Mouse (Mus musculus) ES-E14 (cell line): ENCODE measurements around the gene Asic4. TPM values are rescaled to one million over a fixed set of nuclear protein-coding genes. Genes with fewer than 3 reads are reported as not detected.
A peak's percentile ranks its signal among the peaks of the same experiment; 100 is the strongest.

ENCODE experiments used
- DNase-seq: peaks from one replicate; pipeline ENCODE4 v3.0.0-alpha.2; 2013; ENCODE audit warnings: low read depth, low spot score
- H3K27ac ChIP-seq: 2 replicates; pipeline ENCODE4 v1.5.1; 2012; ENCODE audit warnings: low read depth, mild to moderate bottlenecking, low read length, moderate library complexity, mixed read lengths; ENCODE audit not compliant: poor library complexity, insufficient read depth, severe bottlenecking
- H3K36me3 ChIP-seq: 2 replicates; pipeline ENCODE4 v1.6.1; 2012; ENCODE audit warnings: mild to moderate bottlenecking, low read length, moderate library complexity, mixed read lengths; ENCODE audit not compliant: control insufficient read depth, poor library complexity, insufficient read depth, severe bottlenecking
- H3K4me1 ChIP-seq, 2 experiments: fragments of 150-350 bp in 1 of 2; sonication (generic) in 1 of 2; 2 replicates each; pipeline ENCODE4 v1.6.1; 2012; ENCODE audit warnings: low read length in 2 of 2, mild to moderate bottlenecking in 1 of 2, mixed read lengths in 1 of 2; ENCODE audit not compliant: control insufficient read depth in 2 of 2, insufficient read depth in 2 of 2, poor library complexity in 1 of 2
- H3K4me3 ChIP-seq, 2 experiments: fragments of 150-350 bp in 1 of 2; sonication (generic) in 1 of 2; 2 replicates each; pipeline ENCODE4 v1.5.1; 2012; ENCODE audit warnings: low read length in 2 of 2, low read depth in 1 of 2, mild to moderate bottlenecking in 1 of 2, mixed read lengths in 1 of 2; ENCODE audit not compliant: insufficient read depth in 1 of 2, poor library complexity in 1 of 2, severe bottlenecking in 1 of 2
- H3K9ac ChIP-seq: 2 replicates; pipeline ENCODE4 v1.6.1; 2012; ENCODE audit warnings: low read depth, mild to moderate bottlenecking, low read length, mixed read lengths; ENCODE audit not compliant: poor library complexity, insufficient read depth, severe bottlenecking
- H3K9me3 ChIP-seq: fragments of 150-350 bp; sonication (generic); 2 replicates; pipeline ENCODE4 v1.6.1; 2012; ENCODE audit warnings: low read depth, mild to moderate bottlenecking, low read length; ENCODE audit not compliant: control insufficient read depth, insufficient read depth
- CHD2 ChIP-seq: IDR thresholded peaks from 2 replicates; pipeline ENCODE4 v1.6.1; 2014; ENCODE audit warnings: mild to moderate bottlenecking, low read depth, low read length, inconsistent platforms
- HCFC1 ChIP-seq: IDR thresholded peaks from 2 replicates; pipeline ENCODE4 v1.6.1; 2012; ENCODE audit warnings: low read length, inconsistent platforms, borderline replicate concordance; ENCODE audit not compliant: insufficient read depth
- MAFK ChIP-seq: IDR thresholded peaks from 2 replicates; pipeline ENCODE4 v1.6.1; 2014; ENCODE audit warnings: mild to moderate bottlenecking, low read depth, low read length, inconsistent platforms; ENCODE audit not compliant: insufficient read depth
- ZC3H11A ChIP-seq: IDR thresholded peaks from 2 replicates; pipeline ENCODE4 v1.6.1; 2012; ENCODE audit warnings: low read depth, mild to moderate bottlenecking, inconsistent platforms, low read length, borderline replicate concordance
- ZNF384 ChIP-seq: IDR thresholded peaks from 2 replicates; pipeline ENCODE4 v1.6.1; 2012; ENCODE audit warnings: low read depth, low read length, inconsistent platforms
- in situ Hi-C, 2 experiments: fragments of 600-800 bp; cut with MboI; formaldehyde crosslinking; loops; one replicate each; pipeline ENCODE4 v1.15.1; 2025; ENCODE audit warnings: low sequenced_read_pairs in 2 of 2, inconsistent platforms in 1 of 2; ENCODE audit not compliant: unreplicated experiment in 2 of 2
- total RNA-seq: library from RNA; depleted of rRNA; stranded (reverse); fragments of 300-350 nt; gene quantifications from 2 replicates; pipeline ENCODE4 v1.2.3, GENCODE M21; 2012

The Asic4 gene
- total RNA-seq, 1 experiment, result not detected

DNA sequence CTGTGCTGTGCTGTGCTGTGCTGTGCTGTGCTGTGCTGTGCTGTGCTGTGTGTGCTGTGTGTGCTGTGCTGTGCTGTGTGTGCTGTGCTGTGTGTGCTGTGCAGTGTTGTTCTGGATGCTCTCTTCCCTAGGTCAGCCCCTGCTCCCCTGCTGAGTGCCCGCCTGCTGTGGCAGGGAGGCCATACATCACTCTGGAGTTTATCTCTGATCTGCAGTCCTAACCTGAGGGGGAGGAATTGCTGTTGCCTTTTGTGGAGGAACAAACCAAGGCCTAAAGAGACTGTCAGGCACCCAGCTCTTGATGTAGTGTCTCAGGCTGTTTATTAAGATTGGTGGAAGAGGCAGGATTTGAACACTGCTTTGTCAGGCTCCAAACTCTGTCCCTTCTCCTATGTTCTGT is 12.4 kb downstream of the Asic4 start:
- no peak for TF ChIP-seq ZC3H11A
- TF ChIP-seq ZNF384, result no peak
- TF ChIP-seq MAFK, result no peak
- TF ChIP-seq HCFC1, result no peak
- TF ChIP-seq CHD2, result no peak
- Histone ChIP-seq H3K27ac (no peak overlapping the region), H3K4me1 (peaks cover 0 to 4% of the 10 kb centered on the region in 2 experiments; a peak in 1 of 4 replicates), H3K36me3 (no peaks in the 10 kb centered on the region), H3K4me3 (no peak overlapping the region), H3K9me3 (no peaks in the 10 kb centered on the region), H3K9ac (no peak overlapping the region)
- in situ Hi-C loops, result loop anchor here (10.0 kb wide), 1 partner anchor 118 kb away; no protein-coding TSS in a partner anchor
- DNase-seq, result no peak

DNA sequence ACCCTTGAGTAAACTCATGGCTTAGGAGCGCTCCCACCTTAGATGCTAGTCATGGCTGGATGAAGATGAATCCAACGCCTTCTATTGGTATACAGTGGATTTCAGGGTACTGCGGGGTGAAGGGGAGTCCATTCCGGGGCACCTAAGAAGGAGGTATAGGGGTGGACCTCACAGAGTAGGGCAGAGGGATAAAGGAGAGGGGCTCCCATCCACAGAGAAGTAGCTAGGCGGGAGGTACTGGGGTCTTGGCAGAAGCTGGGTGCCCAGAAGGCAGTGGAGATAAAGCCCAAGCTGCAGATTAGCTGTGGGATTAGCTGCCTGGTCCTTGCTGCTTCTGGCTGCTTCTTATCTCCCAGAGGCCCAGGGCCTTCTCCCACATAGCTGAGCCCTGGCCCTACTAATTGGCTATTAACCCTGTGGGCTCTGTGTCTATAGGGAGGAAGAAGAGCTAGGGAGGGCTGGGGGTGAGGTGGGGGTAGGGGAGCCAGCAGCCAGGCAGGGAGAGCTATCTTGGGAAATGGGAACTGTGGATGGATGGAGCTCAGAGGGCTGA is 13.5 kb downstream of the Asic4 start:
- in situ Hi-C loops, result loop anchor here (10.0 kb wide), 1 partner anchor 119 kb away; no protein-coding TSS in a partner anchor
- no peak for DNase-seq
- Histone ChIP-seq H3K27ac (no peak overlapping the region), H3K9me3 (no peaks in the 10 kb centered on the region), H3K4me3 (no peak overlapping the region), H3K36me3 (no peaks in the 10 kb centered on the region), H3K9ac (no peak overlapping the region), H3K4me1 (peaks cover 0 to 4% of the 10 kb centered on the region in 2 experiments; a peak in 1 of 4 replicates)
- TF ChIP-seq HCFC1 (no peak), MAFK (no peak), ZNF384 (no peak), ZC3H11A (no peak), CHD2 (no peak)

DNA sequence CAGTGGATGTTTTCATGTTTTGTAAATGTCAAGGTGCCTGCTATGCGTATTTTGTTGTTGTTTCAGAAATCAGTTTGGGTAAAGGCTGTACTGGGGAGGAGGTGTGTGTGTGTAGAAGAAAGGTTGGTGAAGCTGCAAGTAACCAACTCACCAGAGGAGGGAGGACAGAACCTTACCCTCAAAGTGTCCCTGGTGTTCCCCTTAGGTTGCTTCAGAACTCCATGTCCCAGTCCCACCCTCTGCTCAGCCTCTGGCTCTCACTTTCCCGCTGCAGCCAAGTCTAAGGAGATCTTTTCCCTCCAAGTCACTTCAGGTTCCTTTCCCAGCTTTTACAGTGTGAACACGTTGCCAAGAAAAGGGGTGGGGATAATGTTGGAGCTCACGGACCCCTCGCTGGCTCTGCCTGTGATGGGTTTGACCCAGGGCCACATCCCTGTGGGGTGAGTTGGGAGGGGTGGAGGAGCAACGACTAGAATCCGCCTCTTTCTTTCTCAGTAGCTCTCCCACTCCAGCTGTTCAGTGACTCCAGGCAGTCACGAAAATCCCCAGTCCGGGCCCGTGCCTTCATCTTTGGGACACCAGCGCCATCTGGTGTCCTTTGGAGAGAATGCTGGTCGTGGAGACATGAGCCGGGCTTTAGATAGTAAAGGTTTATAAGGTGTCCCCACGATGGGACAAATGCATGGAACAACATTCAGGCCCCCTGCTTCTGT is 17.1 kb downstream of the Asic4 start:
- Histone ChIP-seq H3K4me1 (peaks cover 0 to 2% of the 10 kb centered on the region in 2 experiments; a peak in 1 of 4 replicates), H3K4me3 (no peak overlapping the region), H3K27ac (no peak overlapping the region), H3K9me3 (no peaks in the 10 kb centered on the region), H3K36me3 (no peaks in the 10 kb centered on the region), H3K9ac (no peak overlapping the region)
- TF ChIP-seq MAFK (no peak), ZC3H11A (peak; percentile 80), CHD2 (no peak)
- DNase-seq, result peak; percentile 82
- in situ Hi-C loops, result loop anchor here (10.0 kb wide), 1 partner anchor 123 kb away; no protein-coding TSS in a partner anchor

DNA sequence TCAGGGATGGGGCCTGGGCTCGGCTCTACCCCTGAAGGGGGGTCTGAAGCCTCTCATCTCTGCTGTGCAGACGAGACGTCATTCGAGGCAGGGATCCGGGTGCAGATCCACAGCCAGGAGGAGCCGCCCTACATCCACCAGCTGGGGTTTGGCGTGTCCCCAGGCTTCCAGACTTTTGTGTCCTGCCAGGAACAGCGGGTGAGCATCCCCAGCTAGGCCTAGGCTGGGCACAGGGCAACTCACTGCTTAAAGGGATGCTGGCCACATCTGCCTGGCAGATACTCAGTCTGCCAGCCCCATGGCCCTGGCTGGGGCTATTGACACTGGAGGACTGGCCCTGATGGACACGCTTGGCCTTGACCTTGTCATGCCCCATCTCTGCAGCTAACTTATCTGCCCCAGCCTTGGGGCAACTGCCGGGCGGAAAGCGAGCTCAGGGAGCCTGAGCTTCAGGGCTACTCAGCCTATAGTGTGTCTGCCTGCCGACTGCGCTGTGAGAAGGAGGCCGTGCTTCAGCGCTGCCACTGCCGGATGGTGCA is 19.1 kb downstream of the Asic4 start:
- Histone ChIP-seq H3K36me3 (peaks cover 5% of the 10 kb centered on the region), H3K4me3 (no peak overlapping the region), H3K27ac (no peak overlapping the region), H3K9me3 (no peaks in the 10 kb centered on the region), H3K4me1 (peaks cover 0 to 2% of the 10 kb centered on the region in 2 experiments; a peak in 1 of 4 replicates), H3K9ac (no peak overlapping the region)
- in situ Hi-C loops, result loop anchor here (10.0 kb wide), 1 partner anchor 125 kb away; no protein-coding TSS in a partner anchor
- no peak for TF ChIP-seq ZNF384
- TF ChIP-seq HCFC1, result no peak
- TF ChIP-seq ZC3H11A, result no peak
- no peak for TF ChIP-seq CHD2
- TF ChIP-seq MAFK, result no peak
- DNase-seq, result no peak
